Mouse (Mus musculus): ENCODE results near the gene N4bp1. TPM values are rescaled to one million over a fixed set of nuclear protein-coding genes. Genes with fewer than 3 reads are reported as not detected.

Gene N4bp1
- polyA plus RNA-seq, 1 experiment from 2014 or later, result 24.6 TPM

DNA sequence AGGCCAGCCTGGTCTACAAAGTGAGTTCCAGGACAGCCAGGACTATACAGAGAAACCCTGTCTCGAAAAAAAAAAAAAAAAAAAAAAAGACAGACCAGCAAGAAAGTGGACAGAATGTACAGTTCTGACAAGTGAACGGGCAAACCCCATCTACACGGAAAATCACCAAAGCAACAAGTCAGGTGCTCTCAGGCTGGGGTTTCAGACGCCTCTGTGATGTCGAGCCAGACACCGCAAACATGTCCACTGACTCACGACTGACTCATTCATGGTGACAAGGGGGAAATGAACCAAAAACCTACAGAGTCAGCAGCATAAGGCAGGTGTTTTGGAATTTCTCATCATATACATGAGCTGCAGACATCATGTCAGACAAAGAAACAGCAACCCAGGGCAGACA is 28.8 kb downstream of the N4bp1 start:
- Histone ChIP-seq H3K36me3 (ENCODE audit: inconsistent target) (peaks cover 43% of the 10 kb centered on the region), H3K27ac (no peak overlapping the region)
- 68% methylated on average over 6 of the region's 7 CpGs for WGBS (ENCODE audit: missing documents)

DNA sequence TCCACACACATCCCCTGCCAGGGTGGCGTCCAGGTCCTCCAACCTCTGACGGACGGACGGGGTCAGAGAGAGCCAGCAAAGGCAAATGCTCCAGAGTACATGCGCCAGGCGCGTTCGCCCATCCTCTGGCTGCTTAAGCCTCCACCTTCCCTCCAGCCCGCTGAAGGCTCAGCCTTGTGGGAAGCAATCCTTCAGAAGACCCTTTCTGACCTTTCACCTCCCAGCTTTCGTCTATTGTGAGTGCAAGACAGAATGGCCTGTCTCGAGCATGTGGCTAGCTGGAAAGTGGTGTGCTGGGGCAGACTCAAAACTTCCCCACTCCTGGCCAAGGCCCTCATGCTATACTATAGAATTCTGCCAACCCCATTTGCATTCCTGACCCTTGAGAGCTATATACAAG is 30.4 kb downstream of the N4bp1 start:
- Histone ChIP-seq H3K79me2 (ENCODE audit: inconsistent target) (peaks cover 86% of the 10 kb centered on the region), H3K4me3 (ENCODE audit: inconsistent target) (no peak overlapping the region), H3K36me3 (ENCODE audit: inconsistent target) (peaks cover 35% of the 10 kb centered on the region), H3K27ac (no peak overlapping the region)
- 98% methylated on average over 10 of the region's 11 CpGs for WGBS (ENCODE audit: missing documents)

More for the DNA sequence above, 28.8 kb downstream of the N4bp1 start:
- Histone ChIP-seq H3K79me2 (ENCODE audit: inconsistent target) (peaks cover 91% of the 10 kb centered on the region), H3K4me3 (ENCODE audit: inconsistent target) (no peak overlapping the region)

DNA sequence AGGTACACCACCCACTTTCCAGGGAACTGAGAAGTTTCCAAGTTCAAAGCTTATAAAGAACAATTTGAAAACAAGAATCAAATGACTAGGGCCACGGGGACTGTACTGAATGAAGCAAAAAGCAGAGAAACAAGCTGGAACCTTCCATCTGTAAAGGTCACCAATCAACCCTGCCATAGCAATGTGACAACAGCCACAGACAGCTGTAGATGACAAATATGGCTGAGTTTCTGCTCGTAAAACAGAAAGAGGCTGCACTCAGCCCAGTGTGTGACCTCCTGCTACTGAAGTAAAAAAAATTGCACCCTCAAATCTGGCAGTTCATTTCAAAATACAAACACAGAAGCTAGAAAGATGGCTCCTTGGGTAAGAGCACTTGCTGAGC is 31.1 kb downstream of the N4bp1 start:
- Histone ChIP-seq H3K27ac (no peak overlapping the region), H3K4me3 (ENCODE audit: inconsistent target) (no peak overlapping the region), H3K79me2 (ENCODE audit: inconsistent target) (peaks cover 79% of the 10 kb centered on the region), H3K36me3 (ENCODE audit: inconsistent target) (peaks cover 28% of the 10 kb centered on the region; the same call in 1 of the 2 replicates)
- WGBS (ENCODE audit: missing documents), result 94% methylated on average over 2 of the region's 2 CpGs

DNA sequence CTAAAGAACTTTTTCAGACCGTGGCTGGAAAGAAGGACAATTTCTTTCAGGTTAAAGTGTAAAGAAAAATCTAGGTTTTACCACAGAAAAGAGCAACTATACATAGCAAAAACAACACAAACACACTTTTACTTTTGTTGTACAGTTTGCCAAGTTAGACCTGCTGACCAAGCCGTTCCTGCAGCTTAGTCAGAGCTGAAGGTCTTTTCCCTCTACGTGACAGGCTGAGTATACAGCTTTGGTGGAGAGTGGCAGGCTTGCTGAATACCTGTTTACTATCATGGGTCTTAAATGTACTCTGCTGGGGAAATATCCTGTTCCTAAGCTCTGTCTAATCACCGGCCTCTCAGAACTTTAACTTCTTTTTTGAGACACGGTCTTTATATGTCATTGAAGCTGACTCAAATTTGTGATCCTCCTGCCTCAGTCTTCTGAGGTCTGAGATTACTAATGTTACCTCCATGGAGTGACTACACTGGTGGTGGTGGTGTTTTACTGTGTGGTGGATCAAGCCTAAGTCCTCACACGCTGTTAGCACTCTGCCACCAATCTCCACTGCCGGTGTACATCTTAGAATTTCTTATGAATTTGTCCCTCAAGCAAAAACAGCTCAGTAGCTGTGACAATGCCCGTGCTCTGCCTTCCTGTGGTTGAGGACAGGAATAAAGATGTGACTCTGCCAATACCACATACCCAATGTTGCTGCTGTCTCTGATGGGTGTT is 31.6 kb downstream of the N4bp1 start:
- WGBS (ENCODE audit: missing documents), result 85% methylated on average over 8 of the region's 8 CpGs
- H3K4me3 ChIP-seq (ENCODE audit: inconsistent target), result no peak overlapping the region

DNA sequence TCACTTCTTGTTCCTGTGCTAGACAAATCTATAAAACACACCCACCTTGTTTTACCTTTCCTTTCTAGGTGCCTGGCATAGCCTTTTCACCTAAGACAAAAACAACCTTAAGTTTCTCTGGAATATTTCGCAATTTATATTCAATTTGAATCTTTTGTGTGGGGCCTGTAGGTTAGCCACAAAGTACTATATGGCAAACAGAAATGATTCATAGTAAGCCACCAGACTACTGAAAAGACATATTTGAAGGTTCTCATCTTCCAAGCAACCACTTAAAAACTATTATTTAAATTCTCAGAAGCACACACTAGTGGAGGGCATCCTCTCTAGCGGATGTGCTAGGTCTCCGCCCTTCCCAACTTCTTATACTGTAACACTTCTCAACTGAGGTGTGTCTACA is 32.6 kb downstream of the N4bp1 start:
- Histone ChIP-seq H3K4me3 (ENCODE audit: inconsistent target) (no peak overlapping the region), H3K79me2 (ENCODE audit: inconsistent target) (peaks cover 64% of the 10 kb centered on the region), H3K36me3 (ENCODE audit: inconsistent target) (peaks cover 27% of the 10 kb centered on the region; the same call in 1 of the 2 replicates), H3K27ac (no peak overlapping the region)
- WGBS (ENCODE audit: missing documents), result 93% methylated on average over 3 of the region's 3 CpGs

More for the DNA sequence above, 31.6 kb downstream of the N4bp1 start:
- H3K36me3 ChIP-seq (ENCODE audit: inconsistent target), result peaks cover 26% of the 10 kb centered on the region; the same call in 1 of the 2 replicates
- H3K27ac ChIP-seq, result no peak overlapping the region
- H3K79me2 ChIP-seq (ENCODE audit: inconsistent target), result peaks cover 74% of the 10 kb centered on the region

DNA sequence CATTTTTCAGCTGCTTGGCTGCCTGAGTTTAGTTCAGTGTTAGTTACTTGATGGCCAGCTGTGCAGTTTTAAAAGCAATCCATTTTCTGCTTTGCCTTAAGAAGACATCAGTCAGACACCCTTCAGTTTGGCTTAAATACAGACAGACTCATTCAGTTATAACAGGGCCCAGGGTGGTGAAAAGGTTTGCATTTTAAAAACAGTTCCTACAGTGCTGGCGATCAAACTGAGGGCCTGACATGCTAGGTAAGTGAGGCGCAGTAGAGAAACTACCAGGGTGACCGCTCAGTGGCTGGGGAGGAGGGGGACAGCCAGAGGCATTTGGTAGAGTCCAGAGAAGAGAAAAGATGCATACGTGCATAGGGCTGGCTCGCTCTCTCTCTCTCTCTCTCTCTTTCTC is 36.2 kb downstream of the N4bp1 start:
- Histone ChIP-seq H3K4me3 (ENCODE audit: inconsistent target) (no peak overlapping the region), H3K36me3 (ENCODE audit: inconsistent target) (peaks cover 57% of the 10 kb centered on the region), H3K79me2 (ENCODE audit: inconsistent target) (peaks cover 28% of the 10 kb centered on the region), H3K27ac (no peak overlapping the region)
- 94% methylated on average over 5 of the region's 5 CpGs for WGBS (ENCODE audit: missing documents)

DNA sequence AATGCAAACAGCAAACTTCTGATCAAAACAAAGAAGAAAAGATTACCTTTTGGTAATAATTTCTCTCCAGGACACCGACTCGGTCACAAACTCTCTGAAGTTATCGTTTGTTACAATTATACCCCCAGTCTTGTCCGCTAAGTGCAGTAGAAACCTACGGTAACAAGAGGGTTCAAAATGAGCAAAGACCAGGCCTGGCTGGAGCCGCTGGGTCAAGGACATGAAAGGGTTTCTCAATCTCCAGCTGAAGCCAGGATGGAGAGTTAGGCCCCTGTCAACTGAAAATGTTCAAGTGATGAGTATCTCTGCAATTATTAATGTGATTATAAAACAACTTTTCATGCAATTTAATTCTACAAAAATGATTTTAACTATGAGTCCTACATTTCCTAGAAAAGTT is 36.7 kb downstream of the N4bp1 start:
- peaks cover 23% of the 10 kb centered on the region for H3K79me2 ChIP-seq (ENCODE audit: inconsistent target)
- 92% methylated on average over 6 of the region's 6 CpGs for WGBS (ENCODE audit: missing documents)
- no peak overlapping the region for H3K4me3 ChIP-seq (ENCODE audit: inconsistent target)
- H3K27ac ChIP-seq, result no peak overlapping the region
- peaks cover 62% of the 10 kb centered on the region for H3K36me3 ChIP-seq (ENCODE audit: inconsistent target)

DNA sequence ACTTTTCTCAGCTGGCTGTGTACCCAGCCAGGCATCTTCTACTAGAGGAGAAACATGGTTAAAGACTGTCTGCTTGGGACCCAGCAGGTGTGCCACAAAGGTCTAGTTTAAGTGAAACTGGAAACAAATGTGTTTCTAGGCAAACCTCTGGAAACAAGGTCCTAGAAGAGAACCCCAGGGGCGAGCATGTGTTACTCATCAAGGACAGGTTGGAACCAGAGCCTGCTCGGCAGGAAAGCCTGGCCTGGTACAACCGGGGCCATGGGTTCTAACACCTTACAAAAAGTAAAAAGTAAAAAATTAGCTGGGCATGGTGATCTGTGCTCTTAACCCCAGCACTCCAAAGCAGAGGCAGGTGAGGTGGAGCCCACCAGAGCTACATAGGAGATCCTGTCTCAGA is 38.0 kb downstream of the N4bp1 start:
- H3K27ac ChIP-seq, result no peak overlapping the region
- H3K4me3 ChIP-seq (ENCODE audit: inconsistent target), result no peak overlapping the region
- WGBS (ENCODE audit: missing documents), result 87% methylated on average over 3 of the region's 3 CpGs
- peaks cover 75% of the 10 kb centered on the region for H3K36me3 ChIP-seq (ENCODE audit: inconsistent target)
- H3K79me2 ChIP-seq (ENCODE audit: inconsistent target), result peaks cover 16% of the 10 kb centered on the region; the same call in 1 of the 2 replicates

DNA sequence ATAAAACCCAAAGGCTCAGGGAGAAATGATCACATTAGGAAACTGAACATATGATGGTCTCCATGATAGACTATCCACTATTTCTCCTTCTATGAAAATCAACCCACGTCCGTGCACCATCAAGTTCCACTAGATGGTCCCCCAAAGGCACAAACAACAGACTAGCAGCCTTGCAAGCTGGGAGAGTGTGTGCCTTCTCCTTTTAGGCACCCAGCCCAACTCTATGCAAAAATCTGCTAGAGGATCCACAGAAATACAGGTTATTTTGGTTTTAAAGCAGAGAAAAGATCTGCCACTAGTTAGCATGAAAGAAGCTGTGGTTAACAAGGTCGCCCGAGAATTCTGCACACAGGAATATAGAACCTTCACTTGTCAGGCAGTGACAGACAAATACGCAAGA is 39.2 kb downstream of the N4bp1 start:
- H3K79me2 ChIP-seq (ENCODE audit: inconsistent target), result peaks cover 7% of the 10 kb centered on the region; the same call in 1 of the 2 replicates
- 95% methylated on average over 5 of the region's 5 CpGs for WGBS (ENCODE audit: missing documents)
- H3K27ac ChIP-seq, result no peak overlapping the region
- peaks cover 82% of the 10 kb centered on the region for H3K36me3 ChIP-seq (ENCODE audit: inconsistent target)
- no peak overlapping the region for H3K4me3 ChIP-seq (ENCODE audit: inconsistent target)

DNA sequence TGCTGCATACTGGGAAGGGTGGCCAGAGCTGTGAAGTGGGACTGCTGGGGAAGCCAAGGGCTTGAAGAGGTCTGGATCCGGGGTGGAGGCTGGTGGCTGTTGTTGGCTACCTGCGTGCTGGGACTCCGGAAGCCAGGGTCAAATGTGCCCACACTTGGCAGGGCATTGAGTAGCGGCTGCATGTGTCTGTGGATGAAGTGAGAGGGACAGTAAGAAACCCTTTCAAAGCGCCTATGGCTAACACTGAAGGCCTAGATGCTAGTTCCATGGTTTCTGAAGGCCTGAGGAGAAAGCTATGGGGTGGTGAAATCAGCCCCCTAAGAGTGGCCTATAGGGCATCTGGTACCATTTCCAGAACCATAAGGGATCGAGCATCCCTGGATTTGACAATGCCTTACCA is 40.2 kb downstream of the N4bp1 start:
- Histone ChIP-seq H3K4me3 (ENCODE audit: inconsistent target) (no peak overlapping the region), H3K79me2 (ENCODE audit: inconsistent target) (no peaks in the 10 kb centered on the region; the same call in 1 of the 2 replicates), H3K27ac (no peak overlapping the region), H3K36me3 (ENCODE audit: inconsistent target) (peaks cover 85% of the 10 kb centered on the region)
- WGBS (ENCODE audit: missing documents), result 88% methylated on average over 6 of the region's 6 CpGs

DNA sequence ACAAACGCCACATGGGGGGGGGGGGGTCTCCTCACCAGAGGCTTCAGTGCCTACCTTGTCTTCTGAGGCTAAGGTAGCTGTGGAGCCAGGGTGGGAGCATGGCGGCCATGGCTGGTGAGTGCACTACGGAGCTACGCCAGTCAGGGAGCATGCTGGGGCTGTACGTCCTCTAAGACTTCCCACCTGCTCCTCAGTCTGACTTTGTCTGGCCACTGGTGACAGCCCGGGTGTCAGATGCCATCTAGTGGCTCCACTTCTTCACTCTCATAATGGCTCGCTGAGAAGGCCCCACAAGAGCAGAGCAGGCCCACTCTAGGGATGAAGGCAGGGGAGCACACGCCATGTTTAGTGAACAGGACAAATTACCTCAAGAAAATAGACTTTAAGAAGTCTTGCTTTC is 41.2 kb downstream of the N4bp1 start:
- no peak overlapping the region for H3K27ac ChIP-seq
- no peaks in the 10 kb centered on the region; the same call in 1 of the 2 replicates for H3K79me2 ChIP-seq (ENCODE audit: inconsistent target)
- H3K4me3 ChIP-seq (ENCODE audit: inconsistent target), result no peak overlapping the region
- WGBS (ENCODE audit: missing documents), result 83% methylated on average over 8 of the region's 8 CpGs
- peaks cover 85% of the 10 kb centered on the region for H3K36me3 ChIP-seq (ENCODE audit: inconsistent target)

DNA sequence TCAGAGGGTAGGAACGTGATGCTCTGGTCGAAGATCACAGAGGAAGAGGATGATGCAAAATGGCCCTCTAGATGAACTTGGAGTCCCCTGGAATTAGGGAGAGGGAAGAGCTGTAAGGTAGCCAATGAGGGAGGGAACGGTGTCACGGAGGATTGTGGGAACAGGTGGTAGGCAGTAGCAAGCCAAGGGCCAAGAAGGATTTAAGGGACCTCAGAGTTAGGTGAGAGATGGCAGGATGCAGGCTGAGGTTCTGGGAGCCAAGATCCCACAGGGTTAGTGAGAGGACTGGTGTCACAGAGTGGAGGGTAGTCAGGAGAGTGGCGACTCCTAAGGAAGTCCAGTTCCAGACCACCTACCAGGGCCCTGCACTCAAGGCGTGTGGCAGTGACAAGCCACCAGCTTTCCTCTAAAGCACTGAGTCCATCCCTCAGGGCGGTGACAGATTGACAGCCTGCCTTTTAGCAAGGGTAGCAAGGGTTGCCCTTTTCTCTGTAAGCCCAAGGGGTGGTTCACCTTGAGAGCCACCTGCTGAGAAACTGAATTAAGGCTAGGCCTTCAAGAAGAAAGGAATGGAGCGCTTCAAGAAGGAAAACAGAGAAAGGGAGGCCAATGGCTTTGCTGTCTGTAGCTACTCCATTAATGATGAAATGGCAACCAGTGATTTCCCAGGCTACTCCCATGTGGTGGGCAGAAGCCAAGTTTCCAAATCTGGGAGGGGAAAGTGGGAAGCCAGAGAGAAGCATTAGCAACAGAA is 43.3 kb downstream of the N4bp1 start:
- no peak overlapping the region for H3K27ac ChIP-seq
- WGBS (ENCODE audit: missing documents), result 95% methylated on average over 8 of the region's 8 CpGs
- H3K4me3 ChIP-seq (ENCODE audit: inconsistent target), result no peak overlapping the region
- H3K36me3 ChIP-seq (ENCODE audit: inconsistent target), result peaks cover 64% of the 10 kb centered on the region
- no peaks in the 10 kb centered on the region for H3K79me2 ChIP-seq (ENCODE audit: inconsistent target)

DNA sequence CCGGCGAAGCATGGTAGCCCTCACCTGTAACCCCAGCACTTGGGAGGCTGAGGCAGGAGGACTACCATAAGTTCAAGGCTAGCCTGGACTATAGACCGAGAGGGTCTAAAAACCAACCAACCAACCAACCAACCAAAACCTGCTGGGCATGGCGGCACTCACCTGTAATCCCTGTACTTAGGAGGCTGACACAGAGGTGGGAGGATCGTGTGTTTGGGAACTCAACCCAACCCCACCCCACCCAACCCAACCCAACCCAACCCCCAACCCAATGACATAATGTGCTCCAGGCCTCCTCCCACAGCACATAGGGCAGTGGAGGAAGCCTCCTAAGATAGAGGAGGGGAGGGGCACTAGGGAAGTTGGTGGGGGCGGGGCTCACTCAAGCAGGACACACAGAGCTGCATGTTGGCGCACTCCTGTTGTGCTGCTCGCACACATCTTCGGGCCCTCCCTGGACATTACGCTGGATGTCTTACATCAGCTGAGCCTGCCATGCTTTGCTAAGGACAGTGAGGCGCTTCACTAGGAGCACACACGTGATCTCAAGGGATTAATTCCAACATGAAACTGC is 44.9 kb downstream of the N4bp1 start:
- Histone ChIP-seq H3K36me3 (ENCODE audit: inconsistent target) (peaks cover 49% of the 10 kb centered on the region), H3K27ac (no peak overlapping the region), H3K4me3 (ENCODE audit: inconsistent target) (no peak overlapping the region), H3K79me2 (ENCODE audit: inconsistent target) (no peaks in the 10 kb centered on the region)
- WGBS (ENCODE audit: missing documents), result 95% methylated on average over 12 of the region's 12 CpGs

DNA sequence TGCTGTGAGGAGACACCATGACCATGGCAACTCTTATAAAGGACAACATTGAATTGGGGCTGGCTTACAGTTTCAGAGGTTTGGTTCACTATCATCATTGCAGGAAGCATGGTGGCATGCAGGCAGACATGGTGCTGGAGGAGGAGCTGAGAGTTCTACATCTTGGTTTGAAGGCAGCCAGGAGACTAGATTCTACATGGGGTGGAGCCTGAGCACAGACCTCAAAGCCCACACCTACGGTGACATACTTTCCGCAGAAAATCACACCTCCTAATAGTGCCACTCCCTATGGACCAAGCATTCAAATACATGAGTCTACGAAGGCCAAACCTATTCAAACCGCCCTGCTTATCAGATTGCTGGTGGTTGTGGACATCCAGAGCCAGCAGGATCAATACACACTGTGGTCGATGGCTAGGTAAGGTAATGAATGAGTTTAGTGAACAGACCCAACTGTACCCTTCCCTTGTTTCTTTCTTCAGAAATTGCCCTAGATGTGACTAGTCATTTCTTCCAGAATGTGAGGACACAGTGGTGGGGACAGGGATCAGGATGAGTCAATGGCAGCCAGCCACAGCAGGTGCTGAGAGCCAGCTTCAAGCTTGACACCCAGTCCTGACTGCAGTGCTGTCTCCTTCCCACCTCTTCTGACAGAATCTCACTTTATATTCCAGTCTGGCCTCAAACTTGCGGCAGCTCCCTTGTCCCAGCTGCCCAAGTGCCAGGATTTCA is 46.2 kb downstream of the N4bp1 start:
- H3K4me3 ChIP-seq (ENCODE audit: inconsistent target), result no peak overlapping the region
- H3K27ac ChIP-seq, result no peak overlapping the region
- no peaks in the 10 kb centered on the region for H3K79me2 ChIP-seq (ENCODE audit: inconsistent target)
- WGBS (ENCODE audit: missing documents), result 95% methylated on average over 6 of the region's 6 CpGs
- peaks cover 36% of the 10 kb centered on the region for H3K36me3 ChIP-seq (ENCODE audit: inconsistent target)
